Mouse (Mus musculus) embryonic facial prominence, embryonic 13.5 days (tissue): ENCODE results near the gene Tshz3. TPM values are rescaled to one million over a fixed set of nuclear protein-coding genes. Genes with fewer than 3 reads are reported as not detected.

ENCODE experiments used
- ATAC-seq: fragments of 200-750 bp; cut with Nextera tagmentation; 2 replicates; pipeline ENCODE4 v1.8.0; 2017; ENCODE audit warnings: low read depth; ENCODE audit not compliant: insufficient number of reproducible peaks, insufficient read depth, low FRiP score, low TSS enrichment
- H3K27ac ChIP-seq: fragments of 300-500 bp; sonication (generic); 2 replicates; pipeline ENCODE4 v1.5.1; 2015; ENCODE audit warnings: moderate library complexity, mild to moderate bottlenecking, inconsistent platforms
- H3K27me3 ChIP-seq: fragments of 300-500 bp; sonication (generic); 2 replicates; pipeline ENCODE4 v1.6.1; 2015; ENCODE audit warnings: mild to moderate bottlenecking, inconsistent platforms
- H3K36me3 ChIP-seq: fragments of 300-500 bp; sonication (generic); 2 replicates; pipeline ENCODE4 v1.6.1; 2015; ENCODE audit warnings: mild to moderate bottlenecking, inconsistent platforms
- H3K4me1 ChIP-seq: fragments of 300-500 bp; sonication (generic); 2 replicates; pipeline ENCODE4 v1.6.1; 2015; ENCODE audit warnings: inconsistent platforms
- H3K4me2 ChIP-seq: fragments of 300-500 bp; sonication (generic); 2 replicates; pipeline ENCODE4 v1.6.1; 2015; ENCODE audit warnings: moderate library complexity, mild to moderate bottlenecking, inconsistent platforms
- H3K4me3 ChIP-seq: fragments of 300-500 bp; sonication (generic); 2 replicates; pipeline ENCODE4 v1.5.1; 2015; ENCODE audit warnings: mild to moderate bottlenecking, inconsistent platforms
- H3K9ac ChIP-seq: fragments of 300-500 bp; sonication (generic); 2 replicates; pipeline ENCODE4 v1.6.1; 2015; ENCODE audit warnings: mild to moderate bottlenecking, inconsistent platforms
- H3K9me3 ChIP-seq: fragments of 300-500 bp; sonication (generic); 2 replicates; pipeline ENCODE4 v1.6.1; 2016; ENCODE audit warnings: inconsistent platforms
- WGBS: fragments of 180-500 bp; shearing (Covaris S2); methylation state at CpG from one replicate; pipeline ENCODE4 v1.1.7; 2015; ENCODE audit warnings: mixed read lengths; 5-methylcytosine and 5-hydroxymethylcytosine counted together
- polyA plus RNA-seq: library from polyadenylated mRNA; unstranded; fragments of >200 nt; fragmentation: Nextera tagmentation; extraction: Ambion mirVana; gene quantifications from 2 replicates; pipeline ENCODE4 v1.2.1, GENCODE M21; 2015

The Tshz3 gene
- polyA plus RNA-seq, 1 experiment from 2014 or later, result 11.0 TPM

- ATAC-seq, result no peak
- 82% methylated on average over 7 of the region's 7 CpGs for WGBS
- Histone ChIP-seq H3K9me3 (no peaks in the 10 kb centered on the region), H3K9ac (no peak overlapping the region), H3K4me2 (no peak overlapping the region), H3K27me3 (no peaks in the 10 kb centered on the region), H3K4me1 (peaks cover 12% of the 10 kb centered on the region), H3K4me3 (no peak overlapping the region), H3K27ac (no peak overlapping the region), H3K36me3 (no peaks in the 10 kb centered on the region)
Observed at GRCm38 (mm10) chr7:36714323-36714722, 16.4 kb downstream of the Tshz3 start.

GRCm38 (mm10) chr7:36717192-36717591 is 19.3 kb downstream of the Tshz3 start:
- H3K9ac ChIP-seq, result no peak overlapping the region
- H3K27ac ChIP-seq, result no peak overlapping the region
- H3K27me3 ChIP-seq, result no peaks in the 10 kb centered on the region
- no peak overlapping the region for H3K4me3 ChIP-seq
- peak; percentile 26; the same call in 1 of the 2 replicates for ATAC-seq
- H3K4me1 ChIP-seq, result peaks cover 16% of the 10 kb centered on the region
- no peaks in the 10 kb centered on the region for H3K36me3 ChIP-seq
- no peak overlapping the region for H3K4me2 ChIP-seq
- no peaks in the 10 kb centered on the region for H3K9me3 ChIP-seq
- WGBS, result 28% methylated on average over 6 of the region's 6 CpGs

GRCm38 (mm10) chr7:36720830-36721229 is 22.9 kb downstream of the Tshz3 start:
- Histone ChIP-seq H3K27me3 (no peaks in the 10 kb centered on the region), H3K4me2 (peak overlapping the region; percentile 14; the same call in 1 of the 2 replicates), H3K27ac (no peak overlapping the region), H3K4me3 (no peak overlapping the region), H3K9me3 (no peaks in the 10 kb centered on the region), H3K4me1 (peaks cover 21% of the 10 kb centered on the region), H3K9ac (no peak overlapping the region), H3K36me3 (no peaks in the 10 kb centered on the region)
- no peak for ATAC-seq
- WGBS, result 37% methylated on average over 9 of the region's 9 CpGs

GRCm38 (mm10) chr7:36736303-36737050 is 38.6 kb downstream of the Tshz3 start:
- Histone ChIP-seq H3K4me2 (no peak overlapping the region), H3K27ac (no peak overlapping the region), H3K4me3 (no peak overlapping the region), H3K9ac (no peak overlapping the region), H3K4me1 (no peaks in the 10 kb centered on the region), H3K36me3 (no peaks in the 10 kb centered on the region), H3K9me3 (no peaks in the 10 kb centered on the region), H3K27me3 (no peaks in the 10 kb centered on the region)
- ATAC-seq, result no peak
- WGBS, result 86% methylated on average over 14 of the region's 14 CpGs

- H3K27me3 ChIP-seq, result no peaks in the 10 kb centered on the region
- no peak overlapping the region for H3K27ac ChIP-seq
- H3K4me1 ChIP-seq, result peaks cover 9% of the 10 kb centered on the region
- no peak overlapping the region for H3K4me3 ChIP-seq
- 86% methylated on average over 2 of the region's 2 CpGs for WGBS
- H3K4me2 ChIP-seq, result no peak overlapping the region
- no peak for ATAC-seq
- no peaks in the 10 kb centered on the region for H3K36me3 ChIP-seq
- no peaks in the 10 kb centered on the region for H3K9me3 ChIP-seq
- H3K9ac ChIP-seq, result no peak overlapping the region
Observed at GRCm38 (mm10) chr7:36751480-36751879, 53.6 kb downstream of the Tshz3 start.

- Histone ChIP-seq H3K27me3 (no peaks in the 10 kb centered on the region), H3K9me3 (no peaks in the 10 kb centered on the region), H3K36me3 (peaks cover 35% of the 10 kb centered on the region), H3K9ac (no peak overlapping the region), H3K4me2 (no peak overlapping the region), H3K4me3 (no peak overlapping the region), H3K27ac (no peak overlapping the region), H3K4me1 (no peaks in the 10 kb centered on the region)
- no peak for ATAC-seq
- WGBS, result 81% methylated on average over 8 of the region's 8 CpGs
Observed at GRCm38 (mm10) chr7:36767501-36768092, 69.7 kb downstream of the Tshz3 start.

- 83% methylated on average over 7 of the region's 7 CpGs for WGBS
- Histone ChIP-seq H3K27ac (no peak overlapping the region), H3K4me1 (no peaks in the 10 kb centered on the region), H3K36me3 (peaks cover 35% of the 10 kb centered on the region), H3K4me2 (no peak overlapping the region), H3K4me3 (no peak overlapping the region), H3K9ac (no peak overlapping the region), H3K9me3 (no peaks in the 10 kb centered on the region), H3K27me3 (no peaks in the 10 kb centered on the region)
- no peak for ATAC-seq
Observed at GRCm38 (mm10) chr7:36773086-36773485, 75.2 kb downstream of the Tshz3 start.

- no peaks in the 10 kb centered on the region for H3K27me3 ChIP-seq
- H3K9ac ChIP-seq, result no peak overlapping the region
- H3K27ac ChIP-seq, result no peak overlapping the region
- no peaks in the 10 kb centered on the region for H3K36me3 ChIP-seq
- no peak overlapping the region for H3K4me3 ChIP-seq
- WGBS, result 83% methylated on average over 4 of the region's 4 CpGs
- H3K9me3 ChIP-seq, result no peaks in the 10 kb centered on the region
- no peaks in the 10 kb centered on the region for H3K4me1 ChIP-seq
- no peak overlapping the region for H3K4me2 ChIP-seq
- no peak for ATAC-seq
Observed at GRCm38 (mm10) chr7:36776956-36777355, 79.0 kb downstream of the Tshz3 start.

GRCm38 (mm10) chr7:36778456-36778855 is 80.5 kb downstream of the Tshz3 start:
- no peaks in the 10 kb centered on the region for H3K27me3 ChIP-seq
- no peak overlapping the region for H3K4me3 ChIP-seq
- no peaks in the 10 kb centered on the region for H3K9me3 ChIP-seq
- no peaks in the 10 kb centered on the region for H3K4me1 ChIP-seq
- ATAC-seq, result no peak
- H3K4me2 ChIP-seq, result no peak overlapping the region
- 85% methylated on average over 11 of the region's 11 CpGs for WGBS
- H3K36me3 ChIP-seq, result no peaks in the 10 kb centered on the region
- H3K9ac ChIP-seq, result no peak overlapping the region
- no peak overlapping the region for H3K27ac ChIP-seq

GRCm38 (mm10) chr7:36784243-36784773 is 86.4 kb downstream of the Tshz3 start:
- H3K4me1 ChIP-seq, result peaks cover 4% of the 10 kb centered on the region
- H3K9me3 ChIP-seq, result no peaks in the 10 kb centered on the region
- H3K27me3 ChIP-seq, result no peaks in the 10 kb centered on the region
- ATAC-seq, result no peak
- H3K27ac ChIP-seq, result no peak overlapping the region
- no peak overlapping the region for H3K4me3 ChIP-seq
- WGBS, result 46% methylated on average over 4 of the region's 4 CpGs
- H3K36me3 ChIP-seq, result no peaks in the 10 kb centered on the region
- H3K4me2 ChIP-seq, result no peak overlapping the region
- no peak overlapping the region for H3K9ac ChIP-seq

- peaks cover 4% of the 10 kb centered on the region for H3K4me1 ChIP-seq
- no peak overlapping the region for H3K4me2 ChIP-seq
- WGBS, result 71% methylated on average over 10 of the region's 10 CpGs
- H3K9me3 ChIP-seq, result no peaks in the 10 kb centered on the region
- no peaks in the 10 kb centered on the region for H3K27me3 ChIP-seq
- H3K4me3 ChIP-seq, result no peak overlapping the region
- no peak overlapping the region for H3K9ac ChIP-seq
- no peak for ATAC-seq
- H3K27ac ChIP-seq, result no peak overlapping the region
- H3K36me3 ChIP-seq, result no peaks in the 10 kb centered on the region
Observed at GRCm38 (mm10) chr7:36786713-36787421, 88.9 kb downstream of the Tshz3 start.
